Mouse (Mus musculus) MN1 (cell line): ENCODE results near the gene Shroom3.

ENCODE experiments used
- DNase-seq: peaks from one replicate; pipeline ENCODE4 v3.0.0-alpha.2; 2016; ENCODE audit warnings: low spot score

Shroom3 gene

DNA sequence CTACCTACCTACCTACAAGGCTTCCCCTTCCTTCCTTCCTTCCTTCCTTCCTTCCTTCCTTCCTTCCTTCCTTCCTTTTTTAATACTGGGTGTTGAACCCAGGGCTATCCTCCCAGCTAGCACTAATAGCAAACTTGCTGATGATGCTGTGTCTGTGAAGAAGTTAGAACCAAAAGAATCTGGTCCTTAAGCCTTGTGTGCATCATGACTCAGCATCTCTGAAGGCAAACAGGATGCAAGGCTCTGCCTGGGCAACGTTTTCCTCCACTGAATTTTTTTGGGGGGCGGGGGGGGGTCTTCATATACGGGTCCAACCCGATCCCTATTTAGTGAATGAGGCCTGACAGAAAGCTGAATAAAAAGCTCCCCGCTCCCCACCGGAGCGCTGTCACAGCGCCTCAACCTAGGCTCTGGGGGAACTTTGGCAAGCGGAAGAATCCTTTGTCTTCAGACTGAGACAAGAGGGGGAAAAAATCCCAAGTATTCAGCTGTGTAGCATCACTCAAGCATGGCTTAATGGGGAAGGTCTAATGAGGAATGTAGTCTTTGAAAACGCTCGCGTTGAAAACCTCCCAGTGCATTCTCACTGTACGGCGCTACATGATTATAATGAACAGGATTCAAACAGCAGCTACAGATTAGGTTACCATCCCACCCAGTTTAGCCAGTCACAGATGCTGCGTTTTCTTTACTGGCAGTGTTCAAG, 15.0 kb downstream of the Shroom3 start:
- DNase-seq = no peak

DNA sequence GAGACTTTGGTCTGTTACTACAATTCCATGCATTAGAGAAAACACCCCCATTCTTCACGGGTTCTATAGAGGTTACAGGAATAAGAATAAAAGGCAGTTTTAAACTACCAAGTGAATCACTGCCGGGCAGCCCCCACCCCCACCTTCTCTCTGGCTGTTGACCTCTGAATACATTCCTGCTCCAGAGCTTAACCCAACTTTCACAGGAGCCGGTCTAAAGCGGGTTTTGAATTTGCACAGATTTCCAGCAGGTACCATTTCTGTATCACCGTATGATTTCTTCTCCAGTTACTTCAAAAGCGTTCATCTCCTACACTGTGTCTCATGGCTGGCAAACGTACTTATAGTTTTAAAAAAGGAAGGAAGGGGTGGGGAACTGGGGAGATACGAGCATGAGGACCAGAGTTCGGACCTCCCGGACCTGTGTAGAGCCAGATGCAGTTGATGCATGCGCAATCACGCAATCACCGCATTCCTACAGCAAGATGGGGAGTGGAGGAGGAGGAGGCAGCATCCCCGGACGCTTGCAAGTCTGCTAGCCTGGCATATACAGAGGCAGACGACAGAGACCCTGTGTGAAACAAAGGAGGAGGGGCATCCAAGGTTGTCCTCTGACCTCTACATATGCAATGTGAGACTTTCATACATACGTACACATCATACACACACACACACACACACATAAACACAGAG, 15.7 kb downstream of the Shroom3 start:
- no peak for DNase-seq

DNA sequence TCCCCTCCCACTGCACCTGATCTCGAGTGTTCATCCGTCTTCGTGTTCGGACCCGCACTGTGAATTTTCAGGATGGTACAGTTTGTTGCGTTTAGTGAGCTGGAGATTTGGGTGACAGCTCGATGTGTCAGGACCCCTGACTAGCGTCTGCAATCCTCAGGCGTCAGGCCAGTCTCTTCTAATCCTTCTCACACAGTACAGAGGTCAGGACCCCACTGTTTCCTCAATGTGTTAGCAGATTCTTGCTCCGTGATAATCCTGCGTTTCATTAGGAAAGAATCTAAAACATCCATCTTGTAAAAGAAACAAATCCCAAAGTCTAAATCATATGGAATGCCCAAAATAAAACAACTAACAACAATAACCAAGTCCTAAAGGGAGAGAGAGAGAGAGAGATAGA, 18.5 kb downstream of the Shroom3 start:
- no peak for DNase-seq

DNA sequence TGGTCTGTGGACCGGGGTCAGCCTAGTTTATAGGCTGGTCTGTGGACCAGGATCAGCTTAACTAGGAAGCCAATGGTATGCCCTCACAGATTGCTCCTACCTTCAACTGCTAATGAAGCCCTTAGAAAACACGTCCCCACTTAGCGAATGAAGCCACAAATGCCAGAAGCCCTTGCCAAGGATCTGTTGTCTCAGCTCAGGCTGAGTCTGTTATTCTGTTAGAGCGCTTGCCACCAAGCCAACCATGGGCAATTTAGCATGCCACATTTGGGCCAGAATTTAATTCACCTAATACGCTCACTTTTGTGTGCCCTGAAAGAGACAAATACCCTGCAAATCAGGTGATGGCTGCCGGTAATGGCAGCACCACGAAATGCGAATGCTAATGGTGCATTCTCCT, 20.4 kb downstream of the Shroom3 start:
- DNase-seq = no peak

DNA sequence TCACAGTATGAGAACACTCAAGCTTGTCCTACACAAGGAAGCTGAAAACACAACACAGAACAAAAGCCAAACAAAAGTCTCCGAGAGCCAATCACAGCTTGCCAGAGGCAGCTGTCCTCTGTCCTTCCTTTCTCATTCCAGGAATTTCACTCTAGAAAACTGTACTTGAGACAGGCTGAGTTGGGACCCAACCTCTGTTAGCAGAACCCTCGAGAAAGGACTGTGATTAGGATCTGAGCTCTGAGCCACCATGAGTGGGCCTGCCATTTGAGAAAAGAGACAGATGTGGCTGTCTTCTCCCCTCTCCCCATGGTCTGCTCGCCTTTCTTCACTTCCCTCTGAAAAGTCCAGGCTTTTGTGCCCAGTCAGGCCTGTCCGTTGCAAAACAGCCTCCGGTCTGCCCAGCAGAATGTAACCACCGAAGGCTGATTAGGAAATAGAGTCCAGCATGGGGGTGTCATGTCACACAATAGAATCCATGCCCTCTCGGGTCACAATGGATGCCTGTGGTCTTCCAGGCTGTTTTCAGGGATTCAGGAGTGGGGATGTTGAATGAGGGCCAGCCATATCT, 24.8 kb downstream of the Shroom3 start:
- no peak for DNase-seq

DNA sequence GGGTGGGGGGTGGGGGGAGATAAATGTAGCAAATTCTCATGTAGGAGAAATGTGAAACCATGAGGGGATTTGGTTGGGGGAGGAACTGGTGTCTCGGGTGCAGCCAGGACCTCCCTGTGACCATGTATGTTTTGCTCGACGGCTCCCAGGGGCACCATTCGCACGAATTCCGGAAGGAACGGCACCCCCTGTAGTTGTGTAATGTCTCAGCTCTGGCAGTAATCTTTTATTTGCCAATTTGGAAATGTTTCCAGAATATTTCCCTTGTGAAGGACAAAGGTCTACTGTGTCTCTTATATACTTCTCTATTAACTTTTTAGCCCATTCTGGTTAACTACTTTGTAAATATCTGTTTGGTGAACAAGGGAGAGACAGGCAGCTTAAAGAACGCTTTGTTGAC, 27.5 kb downstream of the Shroom3 start:
- DNase-seq = no peak

DNA sequence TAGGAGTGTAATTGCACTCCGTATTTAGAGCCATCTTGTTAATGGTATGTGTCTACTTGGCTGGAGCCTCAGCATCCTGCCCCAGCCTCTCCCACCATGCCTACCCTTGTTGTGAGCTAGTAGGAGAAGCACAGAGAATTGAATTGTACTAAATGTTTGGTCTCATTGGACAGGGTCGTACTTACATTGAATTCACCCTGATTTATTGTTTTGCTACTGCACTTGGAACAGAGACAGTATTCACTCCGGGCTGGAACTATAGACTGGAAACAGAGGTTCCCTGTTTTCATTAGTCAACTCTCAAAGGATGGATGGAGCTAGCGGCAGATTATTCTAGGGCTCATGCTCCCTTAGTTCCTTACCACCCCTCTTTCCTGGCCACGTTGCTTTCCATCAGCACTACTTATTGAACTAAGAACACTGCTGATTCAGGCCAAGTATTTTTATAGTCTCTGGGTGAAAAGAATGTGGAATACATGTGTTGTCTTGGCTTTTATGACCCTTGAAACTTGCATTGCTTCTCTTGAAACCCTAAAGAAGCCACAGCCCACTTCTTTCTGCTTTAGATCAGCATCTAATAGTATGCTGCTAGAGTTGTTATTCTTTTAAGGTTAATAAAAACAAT, 28.5 kb downstream of the Shroom3 start:
- DNase-seq = no peak

DNA sequence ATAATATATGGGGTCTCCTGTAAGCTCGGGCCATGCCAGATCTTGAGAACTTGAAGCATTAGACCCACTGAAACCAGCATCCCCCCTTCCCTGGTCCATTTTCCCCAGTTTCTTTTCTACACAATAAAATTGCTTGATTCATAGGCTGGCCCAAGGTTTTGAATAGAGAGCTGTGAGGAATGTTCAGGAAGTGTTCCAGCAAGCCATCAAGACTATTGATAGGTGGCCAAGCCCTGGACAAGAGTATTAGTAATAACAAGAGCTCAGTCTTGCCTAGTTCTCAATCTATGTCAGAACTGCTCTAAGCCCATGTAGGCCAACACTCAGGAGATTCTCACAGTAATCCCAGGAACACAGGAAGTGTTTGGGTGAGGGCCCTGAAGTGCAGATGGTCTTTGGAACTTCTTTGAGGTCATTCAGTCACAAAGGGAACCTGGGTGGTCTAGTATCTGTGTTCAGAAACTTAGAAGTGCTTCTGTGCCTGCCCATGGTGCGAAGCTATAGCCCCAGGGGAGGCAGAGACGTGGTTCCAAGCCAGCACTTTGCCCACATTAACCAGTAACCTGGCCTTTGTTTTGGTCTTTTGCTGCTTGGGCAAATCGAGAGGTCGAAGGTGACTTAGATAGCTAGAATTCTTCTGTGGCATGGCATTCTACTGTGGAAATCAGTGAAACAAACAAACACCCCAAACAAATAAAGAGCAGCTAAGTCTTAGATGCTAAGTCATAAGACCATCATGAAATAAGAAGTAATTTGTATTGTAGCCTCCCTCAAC, 29.6 kb downstream of the Shroom3 start:
- no peak for DNase-seq

DNA sequence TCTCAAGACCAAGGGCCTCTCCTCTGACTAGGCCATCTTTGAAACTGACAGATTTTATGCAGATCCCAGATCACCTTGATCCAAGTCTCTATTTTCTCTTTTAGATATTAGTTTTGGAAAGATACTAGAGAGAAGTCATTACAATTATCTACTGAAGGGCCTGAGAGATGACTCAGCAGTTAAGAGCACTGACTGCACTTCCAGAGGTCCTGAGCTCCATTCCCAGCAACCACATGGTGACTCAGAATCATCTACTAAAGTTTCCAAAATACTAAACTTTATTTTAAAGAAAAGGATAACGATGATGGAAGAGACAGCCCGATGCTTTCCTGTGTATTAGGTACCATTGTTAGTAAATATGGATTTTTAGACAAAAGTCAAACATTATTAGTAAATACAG, 31.7 kb downstream of the Shroom3 start:
- DNase-seq = no peak

DNA sequence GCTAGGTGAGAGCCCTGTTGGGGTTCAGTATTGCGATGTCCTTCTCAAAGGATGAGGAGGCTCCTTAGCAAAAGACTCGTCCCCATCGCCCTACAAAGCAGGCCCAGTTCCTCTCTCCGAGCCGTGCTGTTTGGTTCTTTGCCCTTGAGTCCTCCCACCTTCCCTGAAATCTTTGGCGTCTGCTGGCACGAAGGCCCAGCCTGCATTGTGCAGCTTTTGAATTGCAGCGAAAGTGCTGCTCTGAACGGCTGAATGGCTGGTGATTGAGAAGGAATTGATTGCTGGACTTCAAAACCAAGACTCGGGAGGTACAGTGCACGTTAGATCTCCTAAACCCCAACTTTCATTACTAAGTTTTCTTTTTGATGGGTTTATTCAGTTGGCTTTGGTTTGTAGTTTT, 32.1 kb downstream of the Shroom3 start:
- no peak for DNase-seq

DNA sequence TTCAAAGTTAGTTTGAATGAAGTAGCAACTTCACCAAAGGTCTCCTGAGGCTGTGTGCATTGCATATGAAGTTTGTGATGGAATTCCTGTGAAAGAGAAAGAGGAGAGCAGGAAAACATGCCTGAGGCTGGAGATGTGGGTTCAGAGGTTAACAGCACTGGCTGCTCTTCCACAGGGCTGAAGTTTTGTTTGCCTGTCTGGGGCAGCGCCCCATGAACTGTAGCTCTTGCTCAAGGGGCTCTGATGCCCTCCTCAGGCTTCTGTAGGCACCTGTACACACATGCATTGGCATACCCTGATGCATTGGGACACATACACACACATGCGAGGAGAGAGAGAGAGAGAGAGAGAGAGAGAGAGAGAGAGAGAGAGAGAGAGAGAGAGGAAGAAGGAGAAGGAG, 32.7 kb downstream of the Shroom3 start:
- no peak for DNase-seq

DNA sequence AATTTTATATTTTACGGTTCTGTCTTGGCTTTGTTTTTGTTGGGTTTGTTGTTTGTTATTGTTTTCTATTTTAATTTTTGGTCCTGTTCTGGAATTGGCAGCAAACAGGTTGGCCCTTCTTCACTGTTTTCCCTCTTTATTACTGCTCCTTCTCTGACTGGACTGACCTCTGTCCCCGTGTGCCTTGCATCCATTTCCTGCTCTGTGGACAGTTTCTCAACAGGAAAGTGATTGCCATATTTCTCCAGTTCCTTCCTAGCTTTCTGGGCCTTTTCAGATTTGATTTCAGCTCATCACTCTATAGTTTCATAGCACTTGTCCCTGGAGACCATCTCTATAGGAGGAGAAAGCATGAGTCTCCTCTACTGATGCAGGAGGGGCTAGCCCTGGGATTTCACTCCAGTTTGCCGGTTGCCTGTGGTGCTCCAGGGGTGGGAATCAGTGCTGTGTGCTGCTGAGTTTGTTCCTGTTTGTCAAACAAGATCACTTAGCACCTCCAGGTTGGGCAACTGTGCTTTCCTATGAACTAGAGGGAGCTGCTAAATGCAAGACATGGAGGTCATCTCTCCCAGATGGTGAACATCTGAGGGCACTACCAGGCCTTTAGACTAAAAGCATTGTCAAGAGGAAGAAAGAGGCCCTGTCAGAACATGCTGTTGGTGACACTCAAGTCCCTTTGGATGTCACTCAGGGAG, 34.6 kb downstream of the Shroom3 start:
- no peak for DNase-seq

DNA sequence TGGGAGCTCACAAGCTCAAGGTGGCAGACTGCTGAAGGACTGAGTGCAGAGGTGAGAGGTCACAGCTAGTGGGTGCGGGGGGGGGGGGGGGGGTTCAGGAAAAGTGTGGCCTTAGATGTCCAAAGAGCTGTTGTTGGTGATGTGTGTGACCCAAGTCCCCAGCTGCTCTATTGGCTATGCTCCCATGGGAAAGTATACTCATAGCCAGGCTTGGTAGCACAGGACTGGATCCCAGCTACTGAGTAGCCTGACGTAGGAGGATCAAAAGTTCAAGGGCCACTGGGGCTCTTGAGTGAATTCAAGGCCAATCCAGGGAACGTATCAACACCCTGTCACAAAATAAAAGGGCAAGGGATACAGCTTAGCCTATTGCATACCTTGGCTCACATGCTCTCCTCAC, 35.6 kb downstream of the Shroom3 start:
- DNase-seq = no peak

DNA sequence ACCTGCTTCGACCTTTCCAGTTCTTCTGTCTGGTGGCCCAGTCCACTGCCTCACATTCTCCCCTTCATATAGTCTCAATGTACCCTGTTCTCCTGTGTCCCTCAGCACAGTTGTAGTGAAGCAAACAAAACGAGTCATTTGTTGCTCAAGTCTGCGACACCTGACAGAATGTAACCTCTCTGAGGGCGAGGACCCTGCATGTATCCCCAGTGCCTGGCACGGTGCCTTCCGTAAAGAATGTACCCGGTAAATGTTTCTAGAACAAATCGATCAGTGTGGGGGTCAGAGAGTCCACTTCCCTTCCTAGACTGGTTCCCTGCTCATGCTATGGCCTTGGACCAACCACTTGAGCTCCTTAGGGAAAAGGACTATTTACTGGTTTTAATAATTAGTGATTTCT, 38.4 kb downstream of the Shroom3 start:
- DNase-seq = no peak

DNA sequence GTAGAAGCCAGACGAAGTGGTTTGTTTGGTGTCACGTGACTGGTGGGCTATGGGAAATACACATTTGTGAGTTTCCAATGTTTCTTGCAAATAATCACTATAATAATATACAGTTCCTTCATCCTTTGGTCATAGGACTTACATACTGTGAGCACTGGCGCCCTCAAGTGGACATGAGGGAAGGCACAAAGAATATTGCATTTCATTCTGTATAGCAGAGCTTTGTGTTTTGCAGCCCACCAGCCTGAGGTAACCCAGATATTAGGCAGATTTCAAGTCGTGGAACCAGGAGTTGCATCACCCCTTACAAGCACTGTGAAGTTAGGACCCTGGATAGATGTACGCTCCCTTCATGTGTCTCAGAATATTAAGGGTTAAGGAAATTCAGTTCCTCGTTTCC, 42.7 kb downstream of the Shroom3 start:
- DNase-seq = peak; percentile 51

DNA sequence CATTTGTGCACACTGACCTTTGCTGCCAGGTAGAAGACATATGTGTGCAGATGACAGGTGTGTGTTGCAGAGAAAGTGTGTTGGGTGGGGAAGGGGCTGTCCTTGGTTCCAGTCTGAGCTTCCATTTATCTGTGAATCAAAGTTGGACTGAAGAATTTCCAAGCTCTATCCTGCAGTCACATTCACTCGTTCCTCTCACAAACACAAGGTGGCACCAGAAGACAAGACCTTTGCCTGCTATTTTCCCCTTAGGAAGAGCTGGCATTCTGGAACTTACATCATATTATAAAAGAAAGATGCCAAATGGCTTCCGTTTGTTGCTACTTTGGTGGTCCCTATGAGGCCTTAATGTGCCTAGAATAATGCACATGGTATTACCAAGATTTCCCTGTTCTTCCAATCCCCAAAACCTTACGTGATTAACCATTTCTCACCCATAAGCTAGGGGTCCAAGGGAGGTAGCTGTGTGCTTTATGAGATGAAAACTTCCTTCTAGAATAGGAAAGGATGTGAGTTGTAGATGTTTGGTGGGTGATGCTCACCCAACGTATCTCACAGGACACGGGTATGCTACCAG, 45.1 kb downstream of the Shroom3 start:
- peak; percentile 61 for DNase-seq

DNA sequence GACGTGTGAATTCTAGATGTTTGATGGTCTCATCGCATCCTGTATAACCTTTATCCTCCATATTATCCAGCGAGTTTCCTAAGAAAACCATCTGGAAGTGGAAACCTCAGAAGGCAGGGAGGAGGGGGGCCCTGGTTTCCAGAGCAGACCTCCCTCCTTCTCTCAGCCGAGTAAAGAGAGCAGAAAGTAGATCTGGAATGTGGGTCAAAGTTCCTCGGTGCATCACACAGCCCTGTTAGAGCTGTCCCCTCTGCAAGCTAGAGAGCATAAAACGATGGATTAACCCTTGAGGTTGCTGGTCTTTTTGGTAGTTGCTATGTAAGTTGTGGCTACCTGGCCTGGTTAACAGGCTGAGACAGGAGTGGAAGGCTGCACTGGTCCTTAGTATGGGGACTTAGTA, 46.0 kb downstream of the Shroom3 start:
- DNase-seq = no peak

DNA sequence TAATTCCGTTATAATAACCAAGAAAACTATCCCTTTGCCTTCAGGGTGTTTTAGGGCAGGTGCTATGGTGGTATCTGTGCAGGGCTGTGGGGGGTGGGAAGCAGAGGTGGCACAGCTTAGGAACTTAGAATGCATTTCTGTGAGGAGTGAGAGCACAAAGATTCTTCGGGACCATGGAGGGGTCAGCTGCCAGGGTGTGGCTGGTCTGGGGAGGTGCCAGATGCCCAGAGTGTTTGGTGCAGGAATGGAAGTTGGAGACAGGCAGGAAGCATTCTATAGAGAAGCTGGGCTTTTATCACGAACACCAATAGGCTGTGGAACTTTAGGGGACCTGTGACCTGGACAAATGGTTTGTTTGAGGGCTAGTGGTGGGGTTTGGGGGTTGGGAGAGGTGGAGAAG, 58.6 kb downstream of the Shroom3 start:
- no peak for DNase-seq

DNA sequence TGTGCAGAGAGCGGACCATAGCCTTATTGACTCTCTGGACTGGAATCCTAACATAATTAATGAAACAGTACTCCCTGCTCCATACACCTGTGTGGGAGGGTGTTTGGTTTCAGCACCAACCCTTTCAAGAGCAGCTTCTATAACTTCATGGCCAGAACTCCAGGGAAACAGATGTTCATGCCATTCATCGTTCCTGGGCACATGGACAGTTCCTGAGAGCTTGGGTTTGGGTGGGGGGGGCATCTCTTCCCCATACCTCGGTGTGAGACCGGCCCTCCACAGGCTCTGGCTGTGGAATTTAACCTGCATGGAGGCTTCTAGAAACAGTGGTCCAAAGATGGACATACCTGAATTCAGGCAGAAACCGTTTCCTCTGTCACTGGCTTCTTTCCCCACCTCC, 59.5 kb downstream of the Shroom3 start:
- DNase-seq = no peak

DNA sequence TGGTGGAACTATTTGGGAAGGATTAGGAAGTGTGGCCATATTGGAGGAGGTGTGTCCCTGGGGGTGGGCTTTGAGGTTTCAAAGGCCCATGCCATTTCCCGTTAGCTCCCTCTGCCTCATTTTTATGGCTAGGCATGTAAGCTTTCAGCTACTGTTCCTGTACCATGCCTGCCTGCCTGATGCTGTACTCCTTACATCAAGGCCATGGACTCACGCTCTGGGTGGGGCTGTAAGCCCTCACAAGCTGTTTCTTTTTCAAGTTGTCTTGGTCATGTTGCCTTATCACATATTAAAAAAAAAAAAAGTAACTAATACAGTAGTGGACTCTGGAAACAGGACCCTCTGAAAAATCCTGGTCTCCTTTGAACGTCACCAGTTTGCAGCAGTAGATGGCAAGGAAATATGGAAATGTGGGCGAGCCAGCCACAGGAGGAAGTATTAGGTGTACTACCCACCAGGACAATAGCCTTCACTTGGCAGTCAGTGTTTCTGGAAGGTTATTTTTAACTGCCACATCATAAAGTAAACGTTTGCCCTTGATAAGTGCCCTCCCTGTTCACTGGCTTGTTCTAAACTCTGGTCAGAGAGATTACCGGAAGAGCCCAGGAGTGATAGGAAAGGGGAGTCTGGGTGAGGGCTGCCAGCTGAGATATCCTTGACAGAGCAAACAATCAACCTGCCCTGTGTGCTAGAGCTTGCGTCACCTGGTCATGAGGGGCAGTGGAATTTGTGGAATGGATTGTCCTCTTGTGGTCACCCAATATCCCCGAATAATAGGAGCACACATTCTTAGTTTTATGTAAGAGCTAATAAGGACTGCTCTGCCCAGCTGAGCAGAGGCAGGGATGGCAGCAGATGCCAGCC, 62.4 kb downstream of the Shroom3 start:
- DNase-seq = no peak
